Mouse (Mus musculus) kidney, adult 11 months (tissue): ENCODE results near the gene Grk4.

Experiments
- DNase-seq: peaks from one replicate; pipeline ENCODE4 v3.0.0; 2022

Grk4 gene

GRCm38 (mm10) chr5:34659686-34660590 is at the start of gene Grk4, which contains the start of gene Nop14:
TSS of gene Grk4 (plus strand) at chr5:34660379.
TSS of gene Nop14 (minus strand) at chr5:34660148.
- peak; percentile 100 for DNase-seq

DNA sequence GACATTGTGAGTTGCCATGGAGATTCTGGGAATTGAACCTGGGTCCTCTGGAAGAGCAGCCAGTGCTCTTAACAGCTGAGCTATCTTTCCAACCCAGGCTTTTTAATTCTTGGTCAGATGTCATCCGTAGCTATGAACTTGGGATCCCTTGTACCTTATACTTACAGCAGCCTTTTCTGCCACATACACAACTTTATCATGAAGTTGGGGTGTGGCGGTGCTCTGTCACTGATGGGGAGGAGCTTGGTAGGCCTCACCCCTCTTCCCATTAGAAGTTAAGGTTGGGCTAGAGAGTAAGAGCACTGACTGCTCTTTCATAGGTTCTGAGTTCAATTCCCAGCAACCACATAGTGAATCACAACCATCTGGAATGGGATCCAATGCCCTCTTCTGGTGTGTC is 27.2 kb upstream of the Grk4 start:
- DNase-seq: no peak

- DNase-seq: no peak
These were observed 26.5 kb upstream of the Grk4 start for GRCm38 (mm10) chr5:34633641-34634040.

- DNase-seq: no peak
These were observed 25.3 kb upstream of the Grk4 start for GRCm38 (mm10) chr5:34634746-34635400.

DNA sequence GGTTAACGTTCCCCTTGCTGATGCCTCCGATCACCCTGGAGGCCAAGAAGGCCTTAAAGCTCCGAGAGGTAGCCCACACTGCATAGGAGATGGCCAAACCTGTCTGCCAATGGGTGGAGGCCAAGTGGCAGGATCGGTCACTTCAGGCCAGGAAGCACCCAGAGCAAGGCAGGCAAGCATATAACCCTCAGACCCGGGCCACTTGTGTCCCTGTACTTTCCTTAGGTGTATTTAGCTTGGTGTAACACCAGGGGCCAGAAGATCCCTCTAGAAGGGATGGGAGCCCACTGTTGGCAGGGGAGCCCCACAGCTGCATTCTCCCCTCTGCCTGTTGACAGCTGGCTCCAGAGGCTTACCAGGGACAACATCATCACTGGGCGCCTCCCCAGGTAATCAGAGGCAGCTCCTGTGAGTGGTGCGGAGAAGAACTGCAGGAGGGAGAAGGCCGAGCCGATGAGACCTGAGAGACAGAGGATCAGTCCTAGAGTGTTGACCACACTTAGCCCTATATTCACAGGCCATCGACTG is 24.4 kb upstream of the Grk4 start:
- DNase-seq: no peak

GRCm38 (mm10) chr5:34636481-34637287 is 23.5 kb upstream of the Grk4 start, which contains the start of gene Mfsd10:
TSS of gene Mfsd10 (minus strand) at chr5:34637212.
- peak; percentile 66 for DNase-seq

- no peak for DNase-seq
These were observed 22.5 kb upstream of the Grk4 start for GRCm38 (mm10) chr5:34637591-34638156.

DNA sequence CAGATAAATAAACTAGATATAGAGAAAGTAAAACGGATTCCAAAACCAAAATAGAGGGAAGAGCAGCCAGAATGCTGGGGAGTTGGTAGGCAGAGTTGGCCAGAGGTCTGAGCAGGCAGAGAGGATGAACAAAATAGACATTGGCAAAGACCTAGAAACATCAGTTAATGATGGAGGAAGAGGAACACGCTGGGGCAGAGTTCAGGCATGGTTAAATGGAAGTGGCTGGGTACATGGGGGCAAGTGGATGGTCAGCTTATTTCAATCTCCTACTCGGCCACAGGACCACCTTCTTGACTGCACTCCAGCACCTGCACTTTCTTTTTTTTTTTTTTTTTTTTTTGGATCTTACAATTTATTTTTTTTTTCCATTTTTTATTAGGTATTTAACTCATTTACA is 18.2 kb upstream of the Grk4 start:
- peak; percentile 37 for DNase-seq

- peak; percentile 31 for DNase-seq
These were observed 17.2 kb upstream of the Grk4 start for GRCm38 (mm10) chr5:34642932-34643331.

DNA sequence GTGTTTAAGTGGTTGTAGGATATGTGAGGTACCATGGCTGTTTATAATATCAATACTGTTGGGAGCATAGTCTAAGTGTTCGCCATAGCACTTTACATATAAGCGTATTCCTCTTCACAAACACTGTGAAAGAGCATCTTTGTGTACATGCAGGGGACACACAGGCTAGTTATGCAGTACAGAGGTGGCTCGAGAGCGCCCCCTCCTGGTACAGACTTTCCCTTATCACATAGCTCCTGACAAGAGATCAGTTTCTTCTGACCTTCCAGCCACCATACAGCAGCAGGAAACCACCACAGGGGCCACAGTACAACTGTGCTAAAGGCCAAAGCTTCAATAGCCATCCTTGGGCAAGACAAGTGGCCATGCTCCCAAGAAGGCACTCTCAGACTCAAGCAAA is 12.6 kb upstream of the Grk4 start:
- no peak for DNase-seq

DNA sequence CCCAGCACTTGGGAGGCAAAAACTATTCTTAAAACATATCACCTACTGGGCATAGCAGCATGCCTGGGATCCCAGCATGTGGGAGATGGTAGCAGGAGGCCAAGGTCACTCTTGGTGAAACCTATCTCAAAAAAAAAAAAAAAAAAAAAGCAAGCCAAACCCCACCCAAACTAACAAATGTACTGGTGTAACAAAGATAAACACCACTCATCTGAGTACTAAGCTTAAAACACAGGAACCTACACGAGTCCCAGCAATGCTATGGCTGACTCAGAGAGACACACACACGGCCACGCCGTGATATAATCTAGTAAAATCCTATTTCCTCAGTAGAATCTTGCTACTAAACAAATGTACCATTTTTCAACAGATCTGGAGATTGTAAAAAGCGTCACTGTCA is 7.2 kb upstream of the Grk4 start:
- DNase-seq: no peak

DNA sequence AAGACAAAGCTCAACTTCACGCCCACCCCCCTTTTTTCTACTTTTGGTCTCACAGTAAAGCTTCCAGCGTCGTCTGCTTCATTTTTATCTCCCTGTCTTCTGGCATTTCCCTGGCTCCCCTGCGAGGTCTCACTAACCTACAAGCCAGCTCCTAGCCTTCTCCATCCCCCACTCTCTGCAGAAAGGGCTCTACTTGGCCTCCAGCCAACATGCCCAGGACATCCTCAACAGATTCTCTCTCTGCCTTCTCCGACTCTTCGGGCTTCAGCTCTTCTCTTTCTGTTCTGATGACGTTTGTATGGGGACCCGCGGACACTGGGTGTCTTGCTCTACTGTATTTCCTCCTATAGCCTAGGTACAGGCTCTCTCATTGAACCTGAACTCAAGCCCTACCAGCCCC is 5.3 kb upstream of the Grk4 start:
- DNase-seq: no peak

- DNase-seq: no peak
These were observed 2.6 kb upstream of the Grk4 start for GRCm38 (mm10) chr5:34657556-34657955.

DNA sequence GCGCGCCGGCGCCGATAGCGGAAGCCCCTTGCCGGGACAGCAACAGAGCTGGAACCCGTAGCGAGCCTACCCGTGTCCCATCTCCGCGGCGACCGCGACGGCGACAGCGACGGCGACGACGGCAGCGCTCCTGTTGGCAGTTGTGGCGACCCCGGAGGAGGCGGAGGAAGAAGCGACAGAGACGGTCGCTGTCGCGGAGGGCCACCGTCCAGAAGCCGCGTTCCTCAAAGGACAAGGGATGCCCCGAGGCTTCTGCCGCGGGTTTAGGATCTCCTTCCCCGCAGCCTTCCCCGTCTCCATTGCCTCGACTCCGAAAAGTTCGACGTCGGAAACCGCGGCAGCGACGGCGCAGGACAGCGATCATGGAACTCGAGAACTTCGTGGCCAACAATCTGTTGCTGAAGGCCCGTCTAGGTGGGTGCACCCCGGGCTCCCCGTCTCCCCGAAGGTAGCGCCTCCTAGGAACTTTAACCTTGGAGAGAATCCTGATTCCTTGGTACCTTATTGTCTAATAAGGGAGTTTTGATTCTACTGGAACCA is 482 bp downstream of the Grk4 start:
- DNase-seq: no peak

DNA sequence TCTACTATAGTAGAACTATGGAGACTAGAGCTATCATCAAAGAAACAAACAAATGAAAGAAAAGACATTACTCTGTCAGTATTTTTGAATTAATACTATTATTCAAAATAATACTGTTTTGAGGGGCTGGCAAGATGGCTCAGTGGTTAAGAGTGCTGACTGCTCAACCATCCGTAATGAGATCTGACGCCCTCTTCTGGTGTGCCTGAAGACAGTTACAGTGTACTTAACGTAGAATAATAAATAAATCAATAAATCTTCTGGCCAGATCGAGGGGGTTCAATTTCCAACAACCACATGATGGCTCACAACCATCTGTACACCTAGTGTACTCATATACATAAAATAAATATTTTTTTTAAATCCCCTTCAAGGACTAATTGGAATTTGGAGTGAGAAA is 1.7 kb downstream of the Grk4 start:
- no peak for DNase-seq

GRCm38 (mm10) chr5:34663231-34663630 is 3.1 kb downstream of the Grk4 start:
- no peak for DNase-seq

DNA sequence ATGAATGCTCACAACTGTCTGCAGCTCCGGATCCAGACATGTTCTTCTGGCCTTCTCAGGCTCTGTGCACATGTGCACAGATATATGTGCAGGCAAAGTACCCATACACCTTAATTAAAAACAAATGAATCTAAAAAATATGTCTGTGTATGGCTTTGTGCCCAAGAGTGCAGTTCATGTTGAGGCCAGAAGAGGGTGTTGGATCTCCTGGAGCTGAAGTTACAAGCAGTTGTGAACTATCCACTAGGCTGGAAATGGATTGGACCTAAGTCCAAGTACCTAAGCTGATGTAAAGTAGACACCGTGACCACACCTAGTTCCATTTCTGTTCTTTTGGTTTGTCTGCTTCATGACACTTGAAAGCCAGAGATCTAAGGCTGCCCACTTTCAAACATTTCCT is 9.3 kb downstream of the Grk4 start:
- DNase-seq: peak; percentile 3

DNA sequence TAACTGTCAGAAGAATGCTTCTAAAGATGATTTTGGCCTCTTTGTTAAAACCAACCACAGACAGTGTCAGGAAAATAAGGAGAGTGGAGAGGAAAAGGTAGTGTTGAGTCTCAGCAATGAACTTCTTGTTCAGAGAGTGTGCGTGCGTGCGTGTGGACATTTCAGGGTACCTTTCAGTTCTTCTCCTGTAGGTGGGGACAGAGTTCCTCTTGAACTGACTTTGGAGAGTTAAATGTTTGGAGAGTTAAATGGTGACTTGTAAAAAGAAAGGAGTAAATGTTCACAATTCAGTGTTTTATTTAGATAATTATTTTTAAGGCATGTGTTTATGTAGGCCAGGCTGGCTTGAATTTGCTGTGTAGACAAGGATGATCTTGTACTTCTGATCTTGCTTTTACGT is 10.1 kb downstream of the Grk4 start:
- peak; percentile 1 for DNase-seq

GRCm38 (mm10) chr5:34689868-34690267 is 29.7 kb downstream of the Grk4 start:
- no peak for DNase-seq

DNA sequence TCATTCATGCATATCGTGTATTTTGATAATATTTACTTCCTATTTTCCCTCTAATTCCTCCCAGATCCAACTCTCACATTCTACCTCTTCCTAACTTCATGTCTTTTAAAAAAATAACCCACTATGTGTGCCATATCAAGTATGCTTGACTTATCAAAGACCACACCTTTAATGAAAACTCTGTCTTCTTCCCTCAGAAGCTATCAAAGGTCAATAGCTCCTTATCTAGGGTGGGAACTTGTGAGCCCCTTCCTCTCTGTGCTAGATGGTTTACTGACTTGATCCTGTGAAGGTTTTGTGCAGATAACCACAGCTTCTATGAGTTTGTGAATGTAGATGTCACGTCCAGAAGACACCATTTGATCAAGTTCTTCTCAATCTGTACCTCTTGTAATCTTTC is 32.6 kb downstream of the Grk4 start:
- no peak for DNase-seq

- DNase-seq: no peak
These were observed 35.3 kb downstream of the Grk4 start for GRCm38 (mm10) chr5:34695521-34695920.

DNA sequence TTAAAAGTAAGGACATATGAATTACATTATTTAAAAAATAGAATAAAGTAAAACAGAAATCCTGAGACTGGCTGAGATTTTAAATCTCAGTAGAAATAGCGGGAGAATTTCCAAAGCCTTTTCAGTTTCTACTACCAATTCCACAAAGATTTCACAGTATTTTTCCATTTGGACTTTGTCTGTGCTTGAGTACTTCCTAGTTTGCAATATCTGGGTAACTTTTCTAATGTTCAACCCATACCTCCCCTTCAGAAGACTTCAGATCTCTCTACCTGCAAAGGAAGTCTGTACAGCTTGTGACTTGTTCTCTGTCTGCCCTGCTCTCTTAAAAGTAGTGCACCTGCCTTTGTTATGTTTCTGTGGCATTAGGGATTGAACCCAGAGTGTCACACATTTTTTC is 48.3 kb downstream of the Grk4 start:
- DNase-seq: no peak
